Mouse (Mus musculus) urinary bladder, postnatal 25 days (tissue): ENCODE results near the gene Lage3.
"Not testable (repeated sequence)": the region's sequence is repeated elsewhere in the genome, so short reads cannot be mapped to it uniquely, and the experiment has no call there.

Experiments
- DNase-seq: peaks from one replicate; pipeline ENCODE4 v3.0.0; 2022; ENCODE audit warnings: low spot score

Lage3 gene

DNA sequence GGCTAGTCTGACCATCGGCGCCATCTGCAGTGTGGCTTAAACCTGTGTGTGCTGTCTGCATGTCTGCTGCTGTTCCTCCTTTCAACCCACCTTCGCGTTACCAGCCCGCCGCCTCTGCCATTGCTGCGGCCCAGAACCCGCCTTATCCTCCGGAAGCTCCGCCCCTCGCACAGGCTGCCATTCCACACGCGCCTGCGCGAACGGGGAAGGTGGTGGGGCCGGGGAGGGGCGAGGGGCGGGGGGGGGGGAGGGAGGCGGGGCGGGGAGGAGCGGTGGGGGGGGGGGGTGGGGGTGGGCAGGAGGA, at the start of gene Lage3:
Gene Lage3, minus strand, starts transcription at position 152 of the 304 bp plus-strand sequence.
- DNase-seq: peak; percentile 68

DNA sequence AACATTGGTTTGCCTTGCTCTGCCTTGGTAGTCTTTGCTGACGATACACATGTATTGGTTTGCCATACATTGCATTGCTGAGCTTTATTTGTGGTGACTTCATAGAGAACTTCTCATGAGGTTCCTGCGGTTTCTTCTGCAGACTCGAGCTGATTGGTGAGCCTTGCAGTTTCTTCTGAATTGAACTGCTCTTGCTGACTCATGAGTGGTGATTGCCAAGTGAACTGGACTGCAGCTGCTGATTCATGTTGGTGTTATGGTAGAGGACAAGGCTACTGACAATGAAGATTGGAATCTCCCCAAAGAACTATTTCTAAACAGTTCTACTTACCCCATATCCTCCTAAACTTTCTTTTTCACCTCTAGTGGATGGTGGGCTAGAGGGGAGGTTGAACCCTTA, 46.7 kb upstream of the Lage3 start:
- DNase-seq: no peak

DNA sequence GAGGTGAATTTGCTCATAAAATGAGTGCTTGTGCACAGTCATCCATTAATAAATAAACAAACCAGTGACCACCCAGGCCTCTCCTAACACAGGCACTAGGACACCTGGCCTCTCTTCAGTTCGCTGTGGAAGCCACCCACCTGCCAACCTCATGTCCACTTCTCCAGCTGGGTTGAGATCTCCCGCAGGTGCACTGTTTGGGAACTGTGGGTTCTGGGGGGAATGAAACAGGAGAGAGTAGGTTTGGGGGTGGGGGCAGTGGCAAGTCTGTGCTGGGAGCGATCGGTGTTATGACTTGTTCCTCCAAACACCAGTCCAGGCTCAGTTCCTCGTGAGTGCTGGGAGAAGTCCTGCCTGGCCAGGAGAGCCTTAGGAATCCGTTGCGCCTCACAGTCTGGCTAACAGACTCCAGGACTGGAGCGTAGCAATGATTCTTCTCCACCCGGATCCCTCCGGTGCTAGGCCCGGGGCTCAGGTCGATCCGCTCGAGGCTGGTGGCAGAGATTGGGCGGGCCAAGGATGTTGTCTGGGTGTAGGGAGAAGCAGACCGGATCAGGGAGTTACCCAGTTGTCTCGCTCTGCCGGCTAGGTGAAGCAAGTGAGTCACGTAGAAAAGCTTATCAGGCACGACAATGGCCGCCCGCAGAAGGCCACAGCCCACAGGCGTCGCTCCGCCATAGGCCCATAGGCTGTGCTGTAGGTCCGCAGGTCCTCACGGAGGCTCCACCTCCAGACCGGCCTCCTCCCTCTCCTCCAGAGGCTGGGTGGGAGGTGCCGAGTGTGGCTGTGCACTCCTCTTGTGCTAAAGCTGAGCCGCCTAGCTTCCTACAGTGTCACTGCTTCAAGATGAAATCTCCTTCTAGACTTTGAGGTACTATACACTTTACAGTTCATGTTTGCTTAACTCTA, 39.4 kb upstream of the Lage3 start, which contains the start of the genes Fam3a and Ikbkg:
Gene Fam3a, minus strand, starts transcription at position 738 of the 909 bp plus-strand sequence.
Gene Ikbkg, plus strand, starts transcription at position 756 of the 909 bp plus-strand sequence.
- DNase-seq: peak; percentile 45

DNA sequence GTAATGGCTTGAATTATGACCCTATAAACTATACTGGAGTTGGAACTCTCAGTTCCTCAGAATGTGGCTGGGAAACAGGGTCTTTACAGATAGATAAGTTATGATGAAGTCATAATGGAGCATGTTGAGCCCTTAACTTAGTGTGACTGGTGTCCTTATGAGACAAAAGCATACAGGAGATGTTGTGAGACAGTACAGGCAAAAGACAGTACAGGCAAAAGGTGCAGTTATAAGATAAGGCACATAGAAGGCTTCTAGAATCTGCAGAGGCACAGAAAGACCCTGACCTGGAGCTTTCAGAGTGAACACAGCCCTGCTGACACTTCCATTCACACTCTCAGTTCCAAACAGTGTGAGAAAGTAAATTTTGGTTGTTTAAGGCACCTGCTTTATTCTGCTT, 34.7 kb upstream of the Lage3 start:
- no peak for DNase-seq

GRCm38 (mm10) chrX:74384451-74384850, 31.0 kb upstream of the Lage3 start:
- DNase-seq: no peak

GRCm38 (mm10) chrX:74372888-74373549, 19.6 kb upstream of the Lage3 start, which contains the start of the genes Ubl4a and Slc10a3:
TSS of gene Ubl4a (minus strand) at chrX:74373218.
TSS of gene Slc10a3 (minus strand) at chrX:74373349.
- peak; percentile 73 for DNase-seq

- DNase-seq: peak; percentile 69
These were observed 14.9 kb upstream of the Lage3 start for GRCm38 (mm10) chrX:74368209-74368909.

GRCm38 (mm10) chrX:74367512-74367911, 14.1 kb upstream of the Lage3 start:
- no peak for DNase-seq

- no peak for DNase-seq
These were observed 5.8 kb upstream of the Lage3 start for GRCm38 (mm10) chrX:74359171-74359570.

- not testable (repeated sequence) for DNase-seq
These were observed 3.7 kb upstream of the Lage3 start for GRCm38 (mm10) chrX:74357069-74357468.

GRCm38 (mm10) chrX:74352645-74353466, 562 bp downstream of the Lage3 start:
- no peak for DNase-seq

GRCm38 (mm10) chrX:74330166-74330930, 23.1 kb downstream of the Lage3 start:
- no peak for DNase-seq

DNA sequence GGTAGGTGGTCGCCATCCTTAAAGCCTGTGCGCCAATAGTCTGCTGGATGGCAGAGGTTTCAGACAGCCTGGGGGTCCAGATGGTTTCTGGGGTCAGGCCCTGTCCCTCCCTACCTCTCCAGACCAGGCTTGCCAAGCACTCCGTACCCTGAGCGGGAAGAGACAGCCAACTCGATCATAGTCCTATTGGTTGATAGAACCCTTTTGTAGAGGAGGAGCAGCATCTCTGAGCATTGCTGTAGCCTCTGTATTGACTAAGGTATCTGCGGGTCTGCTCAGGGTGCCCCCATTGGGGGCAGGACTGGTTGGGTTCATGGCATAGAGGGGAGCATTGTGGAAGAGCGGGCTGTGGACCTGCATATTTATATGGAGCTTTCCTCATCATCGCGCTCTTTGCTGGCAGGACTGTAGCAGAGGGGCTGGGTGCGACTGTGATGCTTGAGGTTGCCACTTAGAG, 24.2 kb downstream of the Lage3 start:
- DNase-seq: no peak

- DNase-seq: peak; percentile 63
These were observed 24.7 kb downstream of the Lage3 start, which contains the start of gene Plxna3 for GRCm38 (mm10) chrX:74328725-74329161. TSS of gene Plxna3 (plus strand) at chrX:74329066.

- peak; percentile 72 for DNase-seq
These were observed 40.6 kb downstream of the Lage3 start, which contains the start of gene Fam50a for GRCm38 (mm10) chrX:74312540-74313464. TSS of gene Fam50a (plus strand) at chrX:74313033.

DNA sequence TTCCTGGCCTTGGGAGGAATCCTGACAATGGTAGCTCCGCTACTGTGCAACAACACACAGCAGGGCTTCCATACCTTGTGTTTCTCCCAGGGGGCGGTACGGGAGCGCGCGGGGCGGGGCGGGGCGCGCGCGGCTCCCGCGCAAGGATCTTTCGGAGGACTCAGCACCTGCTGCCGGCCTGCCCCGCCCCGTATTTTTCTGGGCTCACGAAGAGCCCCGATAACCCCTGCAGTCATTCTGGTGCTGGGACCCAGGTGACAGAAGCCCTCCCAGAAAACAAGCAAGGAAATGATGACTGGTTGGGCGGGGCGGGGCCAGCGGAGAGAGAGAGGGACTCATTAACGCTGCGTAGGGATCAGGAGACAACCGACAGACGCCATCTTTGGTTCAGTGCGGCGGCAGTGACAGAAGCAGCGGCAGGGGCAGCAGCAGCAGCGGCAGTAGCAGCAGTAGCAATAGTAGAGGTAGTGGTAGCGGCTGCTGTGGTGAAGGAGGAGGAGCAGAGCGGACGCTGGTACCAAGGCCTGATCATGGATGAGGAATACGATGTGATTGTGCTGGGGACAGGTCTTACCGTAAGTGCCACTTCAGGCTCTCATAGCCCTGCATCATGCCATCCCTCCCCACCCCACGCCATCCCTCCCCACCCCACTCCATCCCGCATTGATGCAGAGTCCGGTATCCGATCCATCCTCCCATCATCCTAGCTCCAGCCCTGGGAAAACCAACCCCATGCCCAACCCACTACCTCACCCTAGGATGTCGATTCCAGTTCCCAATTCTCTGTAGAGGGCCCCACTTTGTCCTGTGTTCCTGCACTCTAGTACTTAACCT, 48.3 kb downstream of the Lage3 start, which contains the start of gene Gdi1:
Gene Gdi1, plus strand, starts transcription at position 132 of the 834 bp plus-strand sequence.
- peak; percentile 63 for DNase-seq
